ENCODE assay signal across 20 mouse cellular contexts in genomic region chr15:78807141-78807540, GRCm38 (mm10). TPM values are rescaled to one million over a fixed set of nuclear protein-coding genes. Genes with fewer than 3 reads are reported as not detected.
DNase-seq lines count a peak whose midpoint lies in the region; ATAC-seq and TF ChIP-seq lines count a peak whose summit lies in the region.
"Had no signal": no experiment of that assay in that cellular context is flagged by ENCODE, and none has a peak within 500 bp of the region (broad histone marks: within the 10 kb centered on the region; RNA-seq: fewer than 3 reads in every experiment).

No protein-coding gene starts in this region.

- H3K27me3 ChIP-seq in kidney, embryonic 14.5 days (ENCODE audit: control insufficient read depth, insufficient read depth, low read length): peaks cover 17% of the 10 kb centered on the region
- H3K27me3 ChIP-seq in kidney, embryonic 16.5 days (ENCODE audit: insufficient read depth, low read length): no peaks in the 10 kb centered on the region
- H3K27me3 ChIP-seq in ES-Bruce4 (ENCODE audit: control insufficient read depth, insufficient read depth, low read length, poor library complexity, severe bottlenecking): no peaks in the 10 kb centered on the region
- peaks cover 16% of the 10 kb centered on the region for H3K27me3 ChIP-seq in forebrain, embryonic 15.5 days

- no peaks in the 10 kb centered on the region for H3K36me3 ChIP-seq in kidney, embryonic 14.5 days (ENCODE audit: control insufficient read depth, insufficient read depth, low read length)
- no peaks in the 10 kb centered on the region for H3K36me3 ChIP-seq in kidney, embryonic 16.5 days (ENCODE audit: insufficient read depth, low read length)
- H3K36me3 ChIP-seq in ES-Bruce4 (ENCODE audit: control insufficient read depth, insufficient read depth, low read length, poor library complexity, severe bottlenecking): no peaks in the 10 kb centered on the region
- H3K36me3 ChIP-seq in forebrain, embryonic 15.5 days: no peaks in the 10 kb centered on the region
- H3K36me3 ChIP-seq: embryonic facial prominence, embryonic 13.5 days; hindbrain, embryonic 12.5 days; intestine, embryonic 15.5 days; limb, embryonic 10.5 days; liver, embryonic 12.5 days; lung, embryonic 15.5 days had no signal

- no peak for TF ChIP-seq POLR2A in ES-Bruce4 (IDR thresholded peaks at IDR 0.05; ENCODE audit: insufficient read depth, low read length)

- peaks cover 48% of the 10 kb centered on the region for H3K4me1 ChIP-seq in kidney, embryonic 14.5 days (ENCODE audit: control insufficient read depth, insufficient read depth, low read length)
- peaks cover 60% of the 10 kb centered on the region for H3K4me1 ChIP-seq in kidney, embryonic 16.5 days (ENCODE audit: insufficient read depth, low read length)
- peaks cover 25% of the 10 kb centered on the region for H3K4me1 ChIP-seq in ES-Bruce4 (ENCODE audit: control insufficient read depth, insufficient read depth, low read length)
- H3K4me1 ChIP-seq in forebrain, embryonic 15.5 days: peaks cover 23% of the 10 kb centered on the region

- H3K4me3 ChIP-seq in kidney, embryonic 14.5 days (ENCODE audit: low read length): no peak overlapping the region
- H3K4me3 ChIP-seq in kidney, embryonic 16.5 days (ENCODE audit: low read length): no peak overlapping the region
- no peak overlapping the region for H3K4me3 ChIP-seq in ES-Bruce4 (ENCODE audit: low read depth, low read length)
- H3K4me3 ChIP-seq in forebrain, embryonic 15.5 days: no peak overlapping the region
- H3K4me3 ChIP-seq: embryonic facial prominence, embryonic 13.5 days; hindbrain, embryonic 12.5 days; intestine, embryonic 15.5 days; left cerebral cortex, adult 2 months; limb, embryonic 10.5 days; liver, embryonic 12.5 days; lung, embryonic 15.5 days had no signal

- 71% methylated on average over 3 of the region's 3 CpGs for WGBS in kidney, embryonic 14.5 days
- 68% methylated on average over 3 of the region's 3 CpGs for WGBS in kidney, embryonic 16.5 days
- 73% methylated on average over 3 of the region's 3 CpGs for WGBS in forebrain, embryonic 15.5 days

- no peak overlapping the region for H3K4me2 ChIP-seq in kidney, embryonic 14.5 days (replicated peaks; ENCODE audit: low read depth, low read length)
- H3K4me2 ChIP-seq in kidney, embryonic 16.5 days (replicated peaks; ENCODE audit: low read depth, low read length): no peak overlapping the region
- H3K4me2 ChIP-seq in forebrain, embryonic 15.5 days (replicated peaks): no peak overlapping the region
- H3K4me2 ChIP-seq: embryonic facial prominence, embryonic 13.5 days; hindbrain, embryonic 12.5 days; intestine, embryonic 15.5 days; liver, embryonic 12.5 days; lung, embryonic 15.5 days had no signal

- H3K9me3 ChIP-seq in kidney, embryonic 14.5 days (ENCODE audit: control insufficient read depth, low read length): no peaks in the 10 kb centered on the region
- no peaks in the 10 kb centered on the region for H3K9me3 ChIP-seq in kidney, embryonic 16.5 days (ENCODE audit: low read length)
- H3K9me3 ChIP-seq in ES-Bruce4 (replicated peaks; ENCODE audit: control insufficient read depth, insufficient read depth, low read length, poor library complexity, severe bottlenecking): no peaks in the 10 kb centered on the region
- H3K9me3 ChIP-seq in forebrain, embryonic 15.5 days: no peaks in the 10 kb centered on the region
- H3K9me3 ChIP-seq: embryonic facial prominence, embryonic 13.5 days; hindbrain, embryonic 12.5 days; intestine, embryonic 15.5 days; limb, embryonic 10.5 days; liver, embryonic 12.5 days; lung, embryonic 15.5 days had no signal

- no peak for ATAC-seq in kidney, embryonic 14.5 days (ENCODE audit: low FRiP score, low TSS enrichment)
- no peak for ATAC-seq in kidney, embryonic 16.5 days (ENCODE audit: low FRiP score, low TSS enrichment)
- ATAC-seq in forebrain, embryonic 15.5 days (replicated peaks): no peak
- ATAC-seq in megakaryocyte-erythroid progenitor cell, adult 5-6 weeks (replicated peaks; ENCODE audit: low FRiP score, low TSS enrichment, poor library complexity, severe bottlenecking): no peak
- ATAC-seq: liver, embryonic 12.5 days had no signal

- peak; percentile 88 for DNase-seq in 3T3-L1 (ENCODE audit: low read depth, low spot score)
- peak; percentile 50 to 68 for DNase-seq in adrenal gland, postnatal 36 days
- DNase-seq in layer of hippocampus, postnatal 14 days (ENCODE audit: low spot score in 2 of 2): no peak
- DNase-seq: cerebellum, adult 9-10 months; gastrocnemius, postnatal 10 days; midbrain, embryonic 14.5 days had no signal

- TF ChIP-seq CTCF in ES-Bruce4 (IDR thresholded peaks at IDR 0.05; ENCODE audit: low read depth, low read length): no peak

- no peak overlapping the region for H3K9ac ChIP-seq in kidney, embryonic 14.5 days (ENCODE audit: low read depth, low read length)
- H3K9ac ChIP-seq in kidney, embryonic 16.5 days (replicated peaks; ENCODE audit: low read length): no peak overlapping the region
- H3K9ac ChIP-seq in ES-Bruce4 (ENCODE audit: low read depth, poor library complexity, severe bottlenecking): no peak overlapping the region
- no peak overlapping the region for H3K9ac ChIP-seq in forebrain, embryonic 15.5 days (replicated peaks)
- H3K9ac ChIP-seq: embryonic facial prominence, embryonic 13.5 days; hindbrain, embryonic 12.5 days; intestine, embryonic 15.5 days; liver, embryonic 12.5 days; lung, embryonic 15.5 days had no signal

- peak; percentile 47; the same call in 1 of the 2 replicates for TF ChIP-seq EP300 in ES-Bruce4 (IDR thresholded peaks at IDR 0.05; ENCODE audit: insufficient read depth, low read depth, low read length)

- peak overlapping the region; percentile 24; the same call in 1 of the 2 replicates for H3K27ac ChIP-seq in kidney, embryonic 14.5 days (ENCODE audit: low read depth, low read length)
- no peak overlapping the region for H3K27ac ChIP-seq in kidney, embryonic 16.5 days (ENCODE audit: low read length)
- peak overlapping the region; percentile 37 for H3K27ac ChIP-seq in ES-Bruce4 (ENCODE audit: insufficient read depth, low read length)
- no peak overlapping the region for H3K27ac ChIP-seq in forebrain, embryonic 15.5 days (replicated peaks)
- H3K27ac ChIP-seq: embryonic facial prominence, embryonic 13.5 days; hindbrain, embryonic 12.5 days; intestine, embryonic 15.5 days; left cerebral cortex, adult 2 months; limb, embryonic 10.5 days; liver, embryonic 12.5 days; lung, embryonic 15.5 days had no signal

RNA-seq across cellular contexts. Expression of gene Card10, which starts 4.3 kb away (rescaled TPM):
- 6.1 and 10.2 TPM in 2 replicates for polyA plus RNA-seq in kidney, embryonic 14.5 days (2014; fragmentation: Nextera tagmentation; extraction: Ambion mirVana)
- 9.9 and 10.6 TPM in 2 replicates for polyA plus RNA-seq in kidney, embryonic 16.5 days (2015; fragmentation: Nextera tagmentation; extraction: Ambion mirVana)
- 19.6 and 21.5 TPM in 2 replicates for polyA plus RNA-seq in ES-Bruce4 (2011; ENCODE audit: insufficient read depth, insufficient read length, low read depth, missing spikeins)
- 1 to 10 TPM; 5.9 to 9.8 TPM for total RNA-seq in adrenal gland, postnatal 36 days (2021)
- 1 to 10 TPM; 4.8 to 4.9 TPM for total RNA-seq in layer of hippocampus, postnatal 14 days (2021)
- 1.3 and 1.7 TPM in 2 replicates for polyA plus RNA-seq in forebrain, embryonic 15.5 days (2015; fragmentation: Nextera tagmentation; extraction: Ambion mirVana)
- total RNA-seq in megakaryocyte-erythroid progenitor cell, adult 5-6 weeks (2014; fragmentation: Nextera tagmentation): 0.42 TPM in 1 of 2 replicates, not detected in the other
- total RNA-seq in megakaryocyte-erythroid progenitor cell, adult 5-6 weeks (2017): not detected in 2 replicates

RNA-seq across cellular contexts. Expression of gene Mfng, which starts 33.9 kb away (rescaled TPM):
- polyA plus RNA-seq in kidney, embryonic 14.5 days (2014; fragmentation: Nextera tagmentation; extraction: Ambion mirVana): 12.4 and 15.4 TPM in 2 replicates
- polyA plus RNA-seq in kidney, embryonic 16.5 days (2015; fragmentation: Nextera tagmentation; extraction: Ambion mirVana): 28.7 and 31.7 TPM in 2 replicates
- polyA plus RNA-seq in ES-Bruce4 (2011; ENCODE audit: insufficient read depth, insufficient read length, low read depth, missing spikeins): 4.4 and 5.2 TPM in 2 replicates
- total RNA-seq in adrenal gland, postnatal 36 days (2021): 10 to 100 TPM; 12.3 to 16.7 TPM
- 1 to 10 TPM; 7.9 to 8.3 TPM for total RNA-seq in layer of hippocampus, postnatal 14 days (2021)
- polyA plus RNA-seq in forebrain, embryonic 15.5 days (2015; fragmentation: Nextera tagmentation; extraction: Ambion mirVana): 77.9 and 85.9 TPM in 2 replicates
- total RNA-seq in megakaryocyte-erythroid progenitor cell, adult 5-6 weeks (2014; fragmentation: Nextera tagmentation): 15.0 and 21.8 TPM in 2 replicates
- 4.6 and 5.1 TPM in 2 replicates for total RNA-seq in megakaryocyte-erythroid progenitor cell, adult 5-6 weeks (2017)

RNA-seq across cellular contexts. Expression of gene Cdc42ep1, which starts 35.3 kb away (rescaled TPM):
- 28.4 and 37.9 TPM in 2 replicates for polyA plus RNA-seq in kidney, embryonic 14.5 days (2014; fragmentation: Nextera tagmentation; extraction: Ambion mirVana)
- 58.5 and 59.7 TPM in 2 replicates for polyA plus RNA-seq in kidney, embryonic 16.5 days (2015; fragmentation: Nextera tagmentation; extraction: Ambion mirVana)
- polyA plus RNA-seq in ES-Bruce4 (2011; ENCODE audit: insufficient read depth, insufficient read length, low read depth, missing spikeins): 9.2 and 10.5 TPM in 2 replicates
- total RNA-seq in adrenal gland, postnatal 36 days (2021): 10 to 100 TPM; 36.8 to 52.6 TPM
- total RNA-seq in layer of hippocampus, postnatal 14 days (2021): 10 to 100 TPM in 1 of 2 experiments, 1 to 10 TPM in 1; 9.9 to 10.5 TPM
- 7.6 and 9.0 TPM in 2 replicates for polyA plus RNA-seq in forebrain, embryonic 15.5 days (2015; fragmentation: Nextera tagmentation; extraction: Ambion mirVana)
- 0.77 TPM in 1 of 2 replicates, not detected in the other for total RNA-seq in megakaryocyte-erythroid progenitor cell, adult 5-6 weeks (2014; fragmentation: Nextera tagmentation)
- total RNA-seq in megakaryocyte-erythroid progenitor cell, adult 5-6 weeks (2017): not detected in 2 replicates
- total RNA-seq: CH12.LX had no signal

RNA-seq across cellular contexts. Expression of gene Lgals2, which starts 48.2 kb away (rescaled TPM):
- 0.53 and 1.6 TPM in 2 replicates for polyA plus RNA-seq in kidney, embryonic 14.5 days (2014; fragmentation: Nextera tagmentation; extraction: Ambion mirVana)
- polyA plus RNA-seq in kidney, embryonic 16.5 days (2015; fragmentation: Nextera tagmentation; extraction: Ambion mirVana): 0.54 and 0.77 TPM in 2 replicates
- polyA plus RNA-seq in ES-Bruce4 (2011; ENCODE audit: insufficient read depth, insufficient read length, low read depth, missing spikeins): 2.4 TPM in 1 of 2 replicates, not detected in the other
- total RNA-seq in adrenal gland, postnatal 36 days (2021): under 1 TPM; 0.53 to 0.56 TPM
- not detected for total RNA-seq in layer of hippocampus, postnatal 14 days (2021)
- polyA plus RNA-seq in forebrain, embryonic 15.5 days (2015; fragmentation: Nextera tagmentation; extraction: Ambion mirVana): not detected in 2 replicates
- total RNA-seq in megakaryocyte-erythroid progenitor cell, adult 5-6 weeks (2014; fragmentation: Nextera tagmentation): not detected in 2 replicates
- not detected in 2 replicates for total RNA-seq in megakaryocyte-erythroid progenitor cell, adult 5-6 weeks (2017)
- total RNA-seq: CH12.LX; gastrocnemius, postnatal 10 days; layer of hippocampus, adult 8-10 months; left cerebral cortex, adult 2 months had no signal
- polyA plus RNA-seq: embryonic facial prominence, embryonic 13.5 days; hindbrain, embryonic 12.5 days; limb, embryonic 10.5 days; midbrain, embryonic 14.5 days had no signal

Comparison
In these comparisons a context has a peak if more than half of its experiments do, and no peak if none do; other contexts are left out.
1. H3K27ac ChIP-seq: peak in kidney, embryonic 14.5 days (single experiment) and ES-Bruce4 (single experiment); none in kidney, embryonic 16.5 days (single experiment) and forebrain, embryonic 15.5 days (single experiment).
2. DNase-seq: peak in 3T3-L1 (single experiment) and adrenal gland, postnatal 36 days (2 of 2); none in layer of hippocampus, postnatal 14 days (0 of 2).